Mouse (Mus musculus) limb, embryonic 11.5 days (tissue): ENCODE results near the gene Pde1c. TPM values are rescaled to one million over a fixed set of nuclear protein-coding genes. Genes with fewer than 3 reads are reported as not detected.
A peak's percentile ranks its signal among the peaks of the same experiment; 100 is the strongest.
"Not testable (repeated sequence)": the region's sequence is repeated elsewhere in the genome, so short reads cannot be mapped to it uniquely, and the experiment has no call there.

Experiments used
- ATAC-seq: fragments of 200-750 bp; cut with Nextera tagmentation; 2 replicates; pipeline ENCODE4 v1.8.0; 2017; ENCODE audit warnings: low read depth; ENCODE audit not compliant: insufficient number of reproducible peaks, low FRiP score, low TSS enrichment
- DNase-seq: peaks from one replicate; pipeline ENCODE4 v3.0.0-alpha.2; 2015; ENCODE audit warnings: low spot score
- H3K27ac ChIP-seq: fragments of 300-500 bp; sonication (generic); replicated peaks from 2 replicates; pipeline ENCODE4 v1.5.1; 2014; ENCODE audit warnings: low read depth, mild to moderate bottlenecking, low read length
- H3K27me3 ChIP-seq: fragments of 300-500 bp; sonication (generic); 2 replicates; pipeline ENCODE4 v1.6.1; 2014; ENCODE audit warnings: mild to moderate bottlenecking, low read length, mixed read lengths; ENCODE audit not compliant: control insufficient read depth, insufficient read depth
- H3K36me3 ChIP-seq: fragments of 300-500 bp; sonication (generic); 2 replicates; pipeline ENCODE4 v1.6.1; 2014; ENCODE audit warnings: mild to moderate bottlenecking, low read length, moderate library complexity, mixed read lengths; ENCODE audit not compliant: control insufficient read depth, insufficient read depth
- H3K4me1 ChIP-seq: fragments of 300-500 bp; sonication (generic); 2 replicates; pipeline ENCODE4 v1.6.1; 2014; ENCODE audit warnings: low read length, mixed read lengths; ENCODE audit not compliant: control insufficient read depth, insufficient read depth
- H3K4me2 ChIP-seq: fragments of 300-500 bp; sonication (generic); 2 replicates; pipeline ENCODE4 v1.6.1; 2014; ENCODE audit warnings: low read depth, mild to moderate bottlenecking, moderate library complexity; ENCODE audit not compliant: severe bottlenecking
- H3K4me3 ChIP-seq: fragments of 300-500 bp; sonication (generic); 2 replicates; pipeline ENCODE4 v1.5.1; 2014; ENCODE audit warnings: low read depth, low read length
- H3K9ac ChIP-seq: fragments of 300-500 bp; sonication (generic); 2 replicates; pipeline ENCODE4 v1.6.1; 2014; ENCODE audit warnings: mild to moderate bottlenecking, low read length
- H3K9me3 ChIP-seq: fragments of 300-500 bp; sonication (generic); 2 replicates; pipeline ENCODE4 v1.6.1; 2016; ENCODE audit warnings: low read length; ENCODE audit not compliant: control insufficient read depth
- WGBS: fragments of 180-500 bp; shearing (Covaris S2); extraction: QIAGEN DNeasy Blood & Tissue Kit; methylation state at CpG from one replicate; pipeline ENCODE4 v1.1.7; 2014; 5-methylcytosine and 5-hydroxymethylcytosine counted together
- polyA plus RNA-seq: library from polyadenylated mRNA; unstranded; fragments of >200 nt; fragmentation: Nextera tagmentation; extraction: Ambion mirVana; gene quantifications from 2 replicates; pipeline ENCODE4 v1.2.1, GENCODE M21; 2014

Pde1c gene
- polyA plus RNA-seq, result 1.3 and 1.7 TPM in 2 replicates

DNA sequence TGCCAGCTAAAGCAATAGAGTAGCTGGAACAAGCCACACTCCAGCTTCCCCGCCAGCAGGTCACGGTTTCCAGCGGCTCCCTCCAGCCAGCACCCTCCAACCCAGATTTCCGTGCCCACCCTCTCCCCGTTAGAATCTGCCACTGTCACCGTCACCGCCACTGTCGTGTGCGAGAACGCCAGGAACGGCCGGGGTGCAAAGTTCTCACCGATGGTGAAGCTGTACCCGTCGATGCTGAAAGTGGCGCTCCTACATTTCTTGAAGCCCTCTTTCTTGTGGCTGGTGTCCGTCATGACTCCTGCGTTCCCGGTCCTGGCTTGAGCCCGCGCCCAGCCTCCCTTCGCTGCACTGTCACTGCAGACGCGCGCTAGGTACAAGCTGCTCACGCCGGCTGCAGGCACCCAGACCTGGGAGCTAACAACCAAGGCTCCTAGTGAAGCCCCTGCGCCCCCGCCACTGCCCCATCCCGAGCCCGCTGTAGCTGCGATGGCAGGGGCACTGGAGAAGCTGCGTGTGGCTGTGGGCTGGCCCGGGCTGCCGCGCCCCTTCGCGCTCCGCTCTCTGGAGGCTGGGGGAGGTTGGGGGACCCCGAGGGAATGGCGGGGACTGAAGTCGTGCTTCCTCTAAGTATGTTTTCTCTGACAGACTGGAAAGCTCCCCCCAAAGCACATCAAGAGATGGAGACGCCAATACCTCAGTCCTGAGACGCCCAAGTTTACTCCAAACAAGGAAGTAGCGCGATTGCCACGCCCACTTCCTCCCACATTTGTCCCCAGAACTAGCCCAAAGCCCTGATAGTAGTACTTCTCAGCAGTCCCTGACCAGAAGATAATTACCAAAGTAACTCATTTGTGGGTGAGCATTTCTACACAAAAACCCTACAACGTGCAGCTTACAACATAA lies at the start of gene Pde1c:
Gene Pde1c, minus strand, starts transcription at position 634 of the 903 bp plus-strand sequence.
- Histone ChIP-seq H3K27ac (no peak within 1 kb of the TSS), H3K4me3 (peak within 1 kb of the TSS; percentile 62), H3K4me2 (peak within 1 kb of the TSS; percentile 92), H3K27me3 (no peaks in the 10 kb centered on the region), H3K9ac (peak within 1 kb of the TSS; percentile 62), H3K36me3 (no peaks in the 10 kb centered on the region), H3K9me3 (no peaks in the 10 kb centered on the region), H3K4me1 (no peaks in the 10 kb centered on the region)
- DNase-seq, result peak; percentile 72
- ATAC-seq, result peak; percentile 81; the same call in 1 of the 2 replicates
- under 1% methylated on average over 48 of the region's 48 CpGs for WGBS

DNA sequence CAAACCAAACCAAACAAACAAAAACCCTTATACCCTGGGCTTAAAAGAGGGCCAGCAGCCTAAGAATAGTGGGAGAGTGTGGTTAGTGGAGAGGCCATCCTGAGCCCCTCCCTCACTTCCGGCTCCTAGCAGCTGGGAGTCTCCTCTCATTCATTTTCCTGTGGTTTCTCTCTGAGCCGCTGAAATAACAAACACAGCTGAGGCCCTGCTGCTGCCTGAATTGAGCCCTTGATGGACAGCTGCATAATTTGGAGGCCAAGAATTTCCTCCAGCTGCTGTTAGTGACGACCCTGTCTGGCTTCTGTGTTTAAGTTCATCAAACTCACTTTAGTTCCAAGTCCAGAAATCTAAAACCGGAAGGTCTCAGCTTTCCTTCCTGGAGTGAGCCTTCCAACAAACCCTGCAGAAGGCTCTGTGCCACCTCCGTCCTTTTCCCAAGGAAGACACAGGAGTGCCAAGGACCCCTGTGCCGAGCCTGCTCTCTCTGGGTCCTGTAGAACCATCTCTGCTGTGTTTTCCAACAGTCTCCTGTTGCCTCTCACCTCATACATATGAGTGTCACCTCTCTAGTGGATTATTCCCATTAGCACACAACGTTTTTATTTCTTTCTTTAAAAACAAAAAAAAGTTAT lies 48.2 kb upstream of the Pde1c start:
- H3K36me3 ChIP-seq, result no peaks in the 10 kb centered on the region
- H3K4me1 ChIP-seq, result no peaks in the 10 kb centered on the region
- ATAC-seq (peak; percentile 77), DNase-seq (peak; percentile 50)
- H3K4me2 ChIP-seq, result no peak overlapping the region
- no peak overlapping the region for H3K9ac ChIP-seq
- 28% methylated on average over 7 of the region's 7 CpGs for WGBS
- H3K27me3 ChIP-seq, result no peaks in the 10 kb centered on the region
- H3K9me3 ChIP-seq, result no peaks in the 10 kb centered on the region
- peak overlapping the region; percentile 21; the same call in 1 of the 2 replicates for H3K27ac ChIP-seq
- H3K4me3 ChIP-seq, result no peak overlapping the region

DNA sequence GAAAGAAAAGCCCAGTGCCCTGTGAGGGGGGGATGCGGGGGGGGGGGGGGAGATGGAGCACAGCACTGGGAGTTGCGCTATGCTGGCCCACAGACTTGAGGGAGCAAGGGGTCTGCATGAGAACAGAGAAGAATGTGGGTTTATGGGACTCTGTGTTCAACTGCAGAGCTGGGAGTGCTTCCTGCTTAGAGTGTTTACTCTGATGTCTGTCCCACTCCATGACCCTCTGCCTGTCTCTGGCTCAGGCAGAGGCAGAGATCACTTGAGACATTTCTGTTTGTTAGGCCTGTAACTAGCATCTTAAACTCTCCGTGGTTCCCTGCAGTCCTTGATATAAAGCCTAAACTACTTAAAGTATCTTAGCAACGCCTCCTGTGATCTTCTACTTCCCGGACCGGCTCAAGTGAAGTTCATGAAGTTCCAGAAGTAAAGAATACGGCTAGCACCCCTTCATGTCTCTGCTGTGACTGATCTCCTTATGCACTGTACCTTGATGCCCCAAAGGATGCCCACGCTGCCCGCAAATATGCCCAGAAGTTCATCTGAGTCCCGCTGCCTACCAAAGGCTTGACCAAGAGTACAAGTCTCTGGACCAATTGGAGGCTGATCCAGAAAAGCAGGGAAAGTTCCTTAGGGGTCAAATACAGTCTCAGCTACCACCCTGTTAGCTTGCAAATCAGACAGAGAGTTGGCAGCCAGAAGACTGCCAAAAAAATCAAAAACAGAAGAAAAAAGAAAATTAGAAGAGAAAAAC lies 47.5 kb upstream of the Pde1c start:
- H3K4me3 ChIP-seq, result no peak overlapping the region
- H3K4me1 ChIP-seq, result no peaks in the 10 kb centered on the region
- no peak for DNase-seq
- no peaks in the 10 kb centered on the region for H3K36me3 ChIP-seq
- H3K4me2 ChIP-seq, result no peak overlapping the region
- WGBS, result 77% methylated on average over 10 of the region's 10 CpGs
- no peaks in the 10 kb centered on the region for H3K9me3 ChIP-seq
- no peak overlapping the region for H3K9ac ChIP-seq
- 0 out of 2 replicates have a peak overlapping the region, but pooled peaks have one; percentile 14 for H3K27ac ChIP-seq
- no peaks in the 10 kb centered on the region for H3K27me3 ChIP-seq
- ATAC-seq, result no peak

DNA sequence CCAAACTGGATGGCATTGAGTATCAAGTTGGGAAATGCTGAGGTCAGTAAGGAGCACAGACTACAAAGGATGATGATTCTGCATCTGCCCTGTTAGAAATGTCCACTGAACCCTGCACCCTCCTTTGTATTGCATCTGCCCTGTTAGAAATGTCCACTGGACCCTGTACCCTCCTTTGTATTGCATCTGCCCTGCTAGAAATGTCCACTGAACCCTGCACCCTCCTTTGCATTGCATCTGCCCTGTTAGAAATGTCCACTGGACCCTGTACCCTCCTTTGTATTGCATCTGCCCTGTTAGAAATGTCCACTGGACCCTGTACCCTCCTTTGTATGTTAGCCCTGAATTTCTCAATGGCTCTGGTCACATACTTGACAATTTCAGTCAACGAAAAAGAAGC lies 40.6 kb upstream of the Pde1c start:
- H3K4me2 ChIP-seq, H3K27ac ChIP-seq, H3K4me1 ChIP-seq, H3K9me3 ChIP-seq, ATAC-seq, H3K4me3 ChIP-seq, H3K9ac ChIP-seq, H3K27me3 ChIP-seq, DNase-seq, H3K36me3 ChIP-seq: not testable (repeated sequence)
- WGBS, result 85% methylated on average over 1 of the region's 1 CpGs

DNA sequence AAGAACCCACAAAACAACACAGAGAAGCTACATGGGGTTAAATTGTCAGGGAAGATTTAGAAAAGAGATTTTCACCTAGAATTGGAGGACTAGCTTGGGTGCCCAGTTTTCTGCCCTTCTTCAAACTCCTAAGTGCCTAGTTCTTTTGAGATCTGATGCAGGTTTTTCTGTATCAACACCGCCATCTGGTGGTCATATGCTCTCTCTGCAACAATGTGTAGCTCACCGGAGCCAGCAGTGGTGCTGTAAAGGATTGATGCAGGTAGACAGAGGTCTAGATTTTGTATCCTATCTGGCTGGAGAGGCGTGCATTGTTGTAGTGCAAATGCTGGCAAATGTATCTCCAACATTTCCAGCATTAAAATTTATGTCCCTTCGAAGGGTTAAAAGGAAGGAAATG lies 39.4 kb upstream of the Pde1c start:
- H3K4me2 ChIP-seq, result no peak overlapping the region

DNA sequence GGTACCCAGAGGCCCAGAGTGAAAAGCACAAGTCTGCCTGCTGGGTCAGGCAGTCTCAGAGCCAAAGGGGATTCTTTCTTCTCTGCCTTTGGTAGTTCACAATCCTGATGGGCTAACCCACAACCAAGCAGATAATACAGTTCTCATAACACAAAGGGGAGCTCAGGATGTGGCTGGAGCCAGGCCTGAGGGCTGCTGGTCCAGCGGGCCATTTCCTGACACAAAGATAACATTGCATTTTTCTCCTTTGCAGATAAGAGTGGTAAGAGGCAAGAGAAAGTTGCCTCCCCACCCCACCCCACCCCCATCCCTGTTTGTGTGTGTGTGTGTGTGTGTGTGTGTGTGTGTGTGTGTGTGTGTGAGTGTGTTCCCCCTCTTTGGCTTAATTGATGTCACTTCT lies 10.7 kb upstream of the Pde1c start:
- H3K27ac ChIP-seq, result no peak overlapping the region
- no peak for ATAC-seq
- DNase-seq, result no peak
- no peaks in the 10 kb centered on the region for H3K36me3 ChIP-seq
- no peaks in the 10 kb centered on the region for H3K4me1 ChIP-seq
- H3K27me3 ChIP-seq, result no peaks in the 10 kb centered on the region
- H3K4me3 ChIP-seq, result no peak overlapping the region
- H3K4me2 ChIP-seq, result no peak overlapping the region
- H3K9me3 ChIP-seq, result no peaks in the 10 kb centered on the region
- no peak overlapping the region for H3K9ac ChIP-seq
- 85% methylated on average over 1 of the region's 1 CpGs for WGBS

More for the DNA sequence above, 39.4 kb upstream of the Pde1c start:
- DNase-seq (peak; percentile 77), ATAC-seq (0 out of 2 replicates have a peak, but pooled peaks have one; percentile 62)
- Histone ChIP-seq H3K9ac (no peak overlapping the region), H3K4me3 (no peak overlapping the region), H3K27me3 (no peaks in the 10 kb centered on the region), H3K4me1 (no peaks in the 10 kb centered on the region), H3K27ac (no peak overlapping the region), H3K9me3 (no peaks in the 10 kb centered on the region), H3K36me3 (no peaks in the 10 kb centered on the region)
- WGBS, result 9% methylated on average over 4 of the region's 4 CpGs

DNA sequence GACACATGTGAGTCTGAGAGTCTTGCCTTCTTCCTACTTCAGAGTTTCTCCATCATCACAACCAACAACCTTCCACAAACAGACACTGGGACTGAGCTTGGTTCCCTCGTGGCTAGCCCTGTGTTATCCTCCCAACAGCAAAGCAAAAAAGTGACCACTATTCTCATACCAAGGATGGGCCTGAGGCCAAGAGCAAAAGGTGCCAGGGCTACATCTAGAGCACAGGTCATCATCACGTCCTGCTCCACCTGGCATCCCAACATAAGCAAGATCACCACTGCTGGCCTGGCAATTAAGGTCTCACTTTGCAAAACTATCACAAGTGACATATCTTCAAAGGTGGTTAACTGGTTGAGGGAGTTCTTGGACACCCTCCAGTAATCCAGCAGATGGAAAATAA lies 8.0 kb downstream of the Pde1c start:
- no peaks in the 10 kb centered on the region for H3K4me1 ChIP-seq
- H3K27me3 ChIP-seq, result no peaks in the 10 kb centered on the region
- no peak overlapping the region for H3K4me3 ChIP-seq
- H3K4me2 ChIP-seq, result no peak overlapping the region
- DNase-seq (no peak), ATAC-seq (no peak)
- H3K27ac ChIP-seq, result no peak overlapping the region
- no peak overlapping the region for H3K9ac ChIP-seq
- no peaks in the 10 kb centered on the region for H3K9me3 ChIP-seq
- WGBS, result 76% methylated on average over 2 of the region's 2 CpGs
- H3K36me3 ChIP-seq, result no peaks in the 10 kb centered on the region

DNA sequence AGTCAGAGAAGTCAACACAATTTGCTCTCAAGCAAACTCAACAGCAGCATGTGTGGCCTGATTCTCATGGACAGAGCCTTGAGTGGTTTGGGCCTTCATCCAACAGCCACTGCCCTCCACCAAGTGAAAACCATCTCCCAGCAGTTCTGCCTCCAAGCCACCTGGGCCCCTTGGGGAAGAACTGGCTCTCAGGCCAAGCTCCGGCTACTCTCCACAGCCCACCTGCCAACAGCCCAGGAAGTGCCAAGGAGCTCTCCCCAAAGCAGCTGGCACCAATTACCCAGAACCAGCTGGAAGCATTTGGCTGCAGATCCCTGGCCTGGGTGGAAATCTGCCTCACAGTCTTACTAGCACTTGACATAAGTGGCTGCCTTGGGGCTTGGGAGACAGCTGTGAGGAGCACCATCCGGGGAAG lies 8.4 kb downstream of the Pde1c start:
- Histone ChIP-seq H3K27ac (no peak overlapping the region), H3K4me3 (no peak overlapping the region), H3K4me1 (no peaks in the 10 kb centered on the region), H3K36me3 (no peaks in the 10 kb centered on the region), H3K9me3 (no peaks in the 10 kb centered on the region), H3K9ac (no peak overlapping the region), H3K4me2 (no peak overlapping the region), H3K27me3 (no peaks in the 10 kb centered on the region)
- DNase-seq (no peak), ATAC-seq (no peak)
- 68% methylated on average over 2 of the region's 2 CpGs for WGBS
